Mouse (Mus musculus) stomach, postnatal 0 days (tissue): ENCODE measurements around the gene Ralb.

Source experiments
- CTCF ChIP-seq: IDR thresholded peaks from 2 replicates; pipeline ENCODE4 v1.5.1; 2016; ENCODE audit warnings: antibody characterized with exemption, low read depth, mild to moderate bottlenecking, moderate library complexity
- EP300 ChIP-seq: optimal IDR thresholded peaks from 2 replicates; pipeline ENCODE3; 2016; ENCODE audit warnings: antibody characterized with exemption

DNA sequence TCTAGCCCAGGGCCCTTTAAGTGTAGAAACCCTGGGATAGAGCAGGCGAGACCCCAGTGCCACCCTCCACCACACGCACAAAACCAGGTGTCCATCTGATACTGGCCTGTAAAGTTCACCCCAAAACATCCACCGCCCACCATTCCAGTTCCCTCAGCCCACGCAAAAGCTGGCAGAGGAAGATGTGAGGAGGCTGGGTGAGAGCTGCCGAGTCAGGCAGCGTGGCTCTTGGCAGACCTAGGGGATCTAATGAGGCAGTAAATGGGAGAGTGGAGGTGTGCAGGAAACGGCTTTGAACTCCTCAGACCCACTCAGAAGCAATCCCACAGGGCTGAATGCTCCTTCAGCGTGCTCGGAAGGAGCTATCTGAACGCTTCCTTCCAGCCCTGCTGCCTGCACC, 53.2 kb downstream of the Ralb start:
- TF ChIP-seq CTCF (no peak), EP300 (no peak)
